Mouse (Mus musculus): ENCODE data around the gene Ear14. TPM values are rescaled to one million over a fixed set of nuclear protein-coding genes. Genes with fewer than 3 reads are reported as not detected.
"Not testable (repeated sequence)": the region's sequence is repeated elsewhere in the genome, so short reads cannot be mapped to it uniquely, and the experiment has no call there.

Gene Ear14
- polyA plus RNA-seq, 1 experiment: not detected

DNA sequence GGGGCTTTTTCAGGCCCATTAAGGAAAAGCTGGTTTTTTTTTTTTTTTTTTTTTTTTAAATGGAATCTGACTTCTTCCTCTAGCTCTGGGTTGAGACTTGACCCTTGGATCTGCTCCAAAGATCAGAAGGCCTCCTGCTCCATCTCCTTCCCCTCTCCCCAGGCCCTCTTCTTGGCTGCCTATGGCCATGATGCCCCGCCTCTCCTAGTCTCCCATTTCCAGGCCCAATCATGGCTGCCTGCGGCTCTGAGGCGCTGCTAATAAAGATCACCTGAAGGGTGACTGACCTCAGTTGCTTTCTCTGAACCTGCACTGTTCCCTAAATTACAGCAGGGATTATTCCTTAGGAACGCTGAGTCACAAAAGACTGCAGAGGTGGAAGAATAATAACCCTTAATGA lies 29.3 kb upstream of the Ear14 start:
- H3K4me1 ChIP-seq (ENCODE audit: control insufficient read depth, insufficient read depth, low read length): no peaks in the 10 kb centered on the region
- no peak for TF ChIP-seq POLR2A (IDR thresholded peaks at IDR 0.05; ENCODE audit: extremely low read depth, insufficient read depth, low read length)
- TF ChIP-seq CTCF (IDR thresholded peaks at IDR 0.05; ENCODE audit: extremely low read depth, insufficient read depth, low read length): no peak
- no peak overlapping the region for H3K27ac ChIP-seq (ENCODE audit: insufficient read depth, low read length)
- no peak overlapping the region for H3K4me3 ChIP-seq (ENCODE audit: insufficient read depth, low read length)

DNA sequence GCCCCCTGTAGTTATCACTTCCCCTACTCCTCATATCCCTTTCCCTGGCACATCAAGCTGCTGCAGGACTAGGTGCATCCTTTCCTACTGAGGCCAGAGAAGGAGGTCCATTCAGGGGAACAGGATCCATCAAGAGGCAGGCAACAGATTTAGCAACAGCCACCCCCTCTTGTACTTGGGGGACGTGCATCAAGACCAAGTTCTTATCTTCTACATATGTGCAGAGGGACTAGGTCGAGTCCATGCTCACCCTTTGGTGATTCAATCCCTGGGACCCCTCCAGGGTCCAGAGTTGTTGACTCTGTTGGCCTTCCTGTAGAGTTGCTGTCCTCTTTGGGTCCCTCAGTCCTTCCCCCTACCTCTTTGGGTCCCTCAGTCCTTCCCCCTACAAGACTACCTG lies 22.1 kb upstream of the Ear14 start:
- not testable (repeated sequence) for H3K27ac ChIP-seq (ENCODE audit: insufficient read depth, low read length); H3K4me3 ChIP-seq (ENCODE audit: insufficient read depth, low read length); H3K4me1 ChIP-seq (ENCODE audit: control insufficient read depth, insufficient read depth, low read length)

DNA sequence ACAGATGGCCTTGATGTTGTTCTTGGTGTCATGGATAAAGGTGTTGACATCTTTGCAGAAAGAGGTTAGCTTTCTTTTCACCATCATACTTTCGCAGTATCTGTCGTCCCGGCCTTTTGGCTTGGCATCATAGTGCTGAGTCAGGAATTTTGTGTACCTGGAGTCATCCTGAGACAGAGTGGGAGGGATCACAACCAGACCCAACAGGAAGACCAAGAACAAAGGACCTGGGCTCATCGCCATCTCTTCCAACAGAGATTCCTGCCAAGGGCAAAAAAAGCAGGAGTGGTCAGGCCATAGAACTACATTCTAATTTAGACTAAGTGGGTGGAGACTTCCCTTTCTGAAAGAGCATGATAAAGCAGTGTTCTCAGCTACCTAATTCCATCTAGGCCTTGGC lies 7.5 kb upstream of the Ear14 start:
- Histone ChIP-seq H3K4me3 (ENCODE audit: insufficient read depth, low read length) (no peak overlapping the region), H3K4me1 (ENCODE audit: control insufficient read depth, insufficient read depth, low read length) (no peaks in the 10 kb centered on the region), H3K27ac (ENCODE audit: insufficient read depth, low read length) (no peak overlapping the region)
- TF ChIP-seq POLR2A (IDR thresholded peaks at IDR 0.05; ENCODE audit: extremely low read depth, insufficient read depth, low read length): no peak
- TF ChIP-seq CTCF (IDR thresholded peaks at IDR 0.05; ENCODE audit: extremely low read depth, insufficient read depth, low read length): no peak

DNA sequence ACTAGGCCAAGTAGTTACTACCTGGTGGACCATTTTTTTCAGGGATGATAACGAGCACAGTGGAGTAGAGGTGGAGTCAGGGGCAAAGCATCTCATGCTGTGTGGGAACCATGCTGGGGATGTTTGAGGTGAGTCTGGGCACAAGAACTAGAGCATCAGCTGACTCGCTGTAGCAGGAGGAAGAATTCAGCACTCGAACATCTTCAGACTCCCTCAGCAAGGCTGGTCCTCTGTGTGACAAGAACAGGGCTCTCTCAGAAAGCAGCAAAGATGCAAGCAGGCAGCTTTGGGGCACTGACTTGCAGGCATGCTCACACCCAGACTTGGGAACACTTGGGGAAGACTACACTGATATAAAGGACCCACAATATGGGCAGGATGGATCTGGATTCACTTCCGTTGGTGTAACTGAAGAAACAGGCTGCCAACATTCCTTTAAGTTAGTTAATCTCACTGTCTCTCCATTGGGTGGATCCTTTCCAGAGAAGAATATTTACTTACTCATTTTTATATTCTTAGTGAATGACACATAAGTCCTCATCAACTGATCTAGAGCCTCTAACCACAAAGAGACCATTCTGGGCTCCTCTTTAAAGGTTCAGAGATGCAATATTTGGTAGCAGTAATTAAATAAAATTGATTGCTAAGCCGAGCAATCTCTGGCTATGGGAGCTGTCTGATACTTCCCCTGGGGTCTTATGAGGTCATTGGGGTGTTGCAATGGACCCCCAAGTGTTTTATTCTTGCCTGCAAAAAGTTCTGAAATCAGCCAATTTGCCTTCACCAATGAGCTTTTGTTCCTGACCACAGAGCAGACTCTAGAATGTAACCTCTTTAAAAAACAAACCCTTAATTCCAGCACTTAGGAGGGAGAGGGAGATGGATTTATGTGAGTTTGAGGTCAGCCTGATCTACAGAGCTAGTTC lies 3.8 kb upstream of the Ear14 start, which contains the start of gene Ang2:
Gene Ang2 (minus strand): TSS at position 51 of the 926 bp plus-strand sequence.
- no peak within 1 kb of the TSS for H3K4me3 ChIP-seq (ENCODE audit: insufficient read depth, low read length)
- no peak for TF ChIP-seq CTCF (IDR thresholded peaks at IDR 0.05; ENCODE audit: extremely low read depth, insufficient read depth, low read length)
- H3K27ac ChIP-seq (ENCODE audit: insufficient read depth, low read length): no peak within 1 kb of the TSS
- H3K4me1 ChIP-seq (ENCODE audit: control insufficient read depth, insufficient read depth, low read length): no peaks in the 10 kb centered on the region

DNA sequence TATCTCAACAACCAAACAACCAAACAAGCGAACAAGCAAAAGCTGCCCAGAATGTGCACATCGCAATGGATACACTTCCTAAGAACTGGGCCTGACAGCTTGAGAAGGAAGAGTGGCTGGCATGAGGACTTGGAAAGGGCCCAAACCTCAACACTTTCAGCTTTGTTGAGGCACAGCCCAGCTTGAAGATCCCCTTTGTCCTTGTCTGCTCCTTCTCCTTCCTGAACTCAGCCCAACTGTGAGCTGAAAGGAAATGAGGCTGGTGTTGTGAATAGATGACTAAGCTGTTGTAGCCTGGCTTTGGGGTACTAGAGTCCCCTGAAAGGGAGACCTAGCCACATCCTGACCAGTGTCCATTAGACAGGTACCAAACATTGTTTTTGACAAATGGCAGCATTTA lies 3.1 kb upstream of the Ear14 start:
- H3K4me1 ChIP-seq (ENCODE audit: control insufficient read depth, insufficient read depth, low read length): no peaks in the 10 kb centered on the region
- no peak overlapping the region for H3K27ac ChIP-seq (ENCODE audit: insufficient read depth, low read length)
- no peak overlapping the region for H3K4me3 ChIP-seq (ENCODE audit: insufficient read depth, low read length)

DNA sequence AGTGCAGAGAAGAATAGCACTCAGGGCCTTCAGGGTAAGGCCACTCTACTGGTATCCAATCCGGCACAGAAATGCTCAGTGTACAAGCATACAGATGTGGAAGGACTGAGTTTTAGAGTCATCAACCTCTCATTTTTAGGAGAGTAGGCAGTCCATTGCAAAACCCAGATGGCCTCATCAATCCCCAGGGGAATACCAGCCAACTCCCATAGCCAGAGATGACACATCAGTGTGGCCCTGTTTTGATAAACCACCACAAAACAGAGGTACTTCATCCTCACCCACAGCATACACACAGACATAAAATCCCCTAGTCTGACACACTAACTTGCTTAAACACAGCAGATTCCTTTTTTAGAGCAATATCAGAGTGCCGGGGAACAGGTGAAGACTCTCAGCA lies 2.7 kb upstream of the Ear14 start:
- Histone ChIP-seq H3K4me1 (ENCODE audit: control insufficient read depth, insufficient read depth, low read length) (no peaks in the 10 kb centered on the region), H3K27ac (ENCODE audit: insufficient read depth, low read length) (no peak overlapping the region), H3K4me3 (ENCODE audit: insufficient read depth, low read length) (no peak overlapping the region)
- no peak for TF ChIP-seq CTCF (IDR thresholded peaks at IDR 0.05; ENCODE audit: extremely low read depth, insufficient read depth, low read length)

More for the DNA sequence above, 3.1 kb upstream of the Ear14 start:
- no peak for TF ChIP-seq CTCF (IDR thresholded peaks at IDR 0.05; ENCODE audit: extremely low read depth, insufficient read depth, low read length)
- TF ChIP-seq POLR2A (IDR thresholded peaks at IDR 0.05; ENCODE audit: extremely low read depth, insufficient read depth, low read length): no peak

DNA sequence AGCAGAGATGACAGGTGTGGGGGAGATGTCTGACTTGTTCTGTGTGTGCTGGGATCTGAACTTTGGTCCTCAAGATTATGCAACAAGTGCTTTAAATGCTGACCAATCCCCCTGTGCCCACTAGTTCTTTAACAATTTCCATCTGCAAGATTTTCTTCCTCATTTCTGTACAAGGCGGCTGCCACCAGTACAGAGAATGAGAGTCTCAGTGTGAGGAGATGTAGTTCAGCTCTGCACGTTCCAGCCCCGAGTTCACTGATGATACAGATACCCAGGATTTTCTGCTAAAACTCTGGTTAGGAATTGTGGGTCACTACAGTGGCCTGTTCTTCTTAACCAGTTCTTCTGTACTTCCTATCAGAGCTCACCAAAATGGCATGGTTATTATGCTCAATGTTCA lies 16.9 kb downstream of the Ear14 start:
- H3K4me3 ChIP-seq (ENCODE audit: insufficient read depth, low read length); H3K4me1 ChIP-seq (ENCODE audit: control insufficient read depth, insufficient read depth, low read length); H3K27ac ChIP-seq (ENCODE audit: insufficient read depth, low read length): not testable (repeated sequence)

DNA sequence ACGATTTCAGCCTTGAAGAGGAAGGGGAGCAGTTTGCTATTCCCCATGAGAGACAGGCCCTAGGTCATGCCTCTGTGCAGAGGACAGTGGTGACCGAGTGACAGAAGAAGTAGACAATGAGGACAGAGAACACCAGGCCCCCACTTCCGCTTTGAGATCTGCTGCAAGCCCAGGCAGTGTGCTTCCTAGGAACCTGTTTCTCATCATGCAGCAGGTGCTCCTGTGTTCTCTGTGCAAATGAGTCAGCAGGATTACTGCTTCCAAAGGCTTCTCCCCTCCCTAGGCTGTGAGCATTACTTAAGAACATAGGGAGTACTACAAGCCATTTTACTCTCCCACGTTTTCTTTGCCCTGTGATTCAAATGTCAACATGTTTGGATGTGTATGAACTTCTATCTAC lies 26.5 kb downstream of the Ear14 start:
- not testable (repeated sequence) for H3K4me3 ChIP-seq (ENCODE audit: insufficient read depth, low read length); H3K27ac ChIP-seq (ENCODE audit: insufficient read depth, low read length); H3K4me1 ChIP-seq (ENCODE audit: control insufficient read depth, insufficient read depth, low read length)

DNA sequence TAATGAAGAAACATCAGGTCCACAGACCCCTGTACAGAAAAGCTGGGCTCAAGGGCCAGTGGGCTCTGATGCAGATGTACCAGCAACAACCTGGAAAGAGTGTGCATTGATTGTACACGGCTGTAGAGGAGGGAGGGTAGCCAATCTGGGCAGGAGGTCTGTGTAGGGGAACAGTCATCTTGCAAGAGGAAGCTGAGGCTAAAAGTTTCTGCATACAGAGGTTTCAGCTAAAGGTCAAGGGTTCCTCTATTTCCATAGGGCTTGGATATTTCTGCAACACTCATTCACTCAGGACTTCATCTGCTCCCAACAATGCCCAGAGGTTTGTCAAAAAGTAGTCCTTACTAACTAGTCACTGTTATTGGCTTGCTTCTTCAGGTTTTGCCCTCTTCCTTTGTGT lies 34.3 kb downstream of the Ear14 start:
- not testable (repeated sequence) for H3K4me3 ChIP-seq (ENCODE audit: insufficient read depth, low read length); H3K27ac ChIP-seq (ENCODE audit: insufficient read depth, low read length); H3K4me1 ChIP-seq (ENCODE audit: control insufficient read depth, insufficient read depth, low read length)

DNA sequence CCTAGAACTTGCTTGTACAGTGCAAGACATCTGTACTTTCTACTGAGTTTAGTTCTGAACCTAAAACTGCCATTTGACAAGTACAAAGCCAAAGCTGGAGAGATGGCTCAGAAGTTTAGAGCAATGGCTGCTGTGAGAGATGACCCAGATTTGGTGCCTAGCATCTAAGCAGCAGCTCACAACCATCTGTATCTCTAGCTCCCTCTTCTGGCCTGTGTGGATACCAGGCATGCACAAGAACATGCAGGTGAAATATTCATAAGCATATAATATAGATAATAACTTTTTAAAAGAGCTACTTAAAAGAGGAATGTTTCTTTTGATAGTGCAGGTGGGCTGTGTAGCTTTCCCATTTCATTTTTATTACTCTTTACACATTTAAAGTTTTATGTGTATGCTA lies 37.7 kb downstream of the Ear14 start:
- Histone ChIP-seq H3K27ac (ENCODE audit: insufficient read depth, low read length) (no peak overlapping the region), H3K4me3 (ENCODE audit: insufficient read depth, low read length) (no peak overlapping the region), H3K4me1 (ENCODE audit: control insufficient read depth, insufficient read depth, low read length) (no peaks in the 10 kb centered on the region)
- TF ChIP-seq CTCF (IDR thresholded peaks at IDR 0.05; ENCODE audit: extremely low read depth, insufficient read depth, low read length) (peak; percentile 70), POLR2A (IDR thresholded peaks at IDR 0.05; ENCODE audit: extremely low read depth, insufficient read depth, low read length) (no peak)

DNA sequence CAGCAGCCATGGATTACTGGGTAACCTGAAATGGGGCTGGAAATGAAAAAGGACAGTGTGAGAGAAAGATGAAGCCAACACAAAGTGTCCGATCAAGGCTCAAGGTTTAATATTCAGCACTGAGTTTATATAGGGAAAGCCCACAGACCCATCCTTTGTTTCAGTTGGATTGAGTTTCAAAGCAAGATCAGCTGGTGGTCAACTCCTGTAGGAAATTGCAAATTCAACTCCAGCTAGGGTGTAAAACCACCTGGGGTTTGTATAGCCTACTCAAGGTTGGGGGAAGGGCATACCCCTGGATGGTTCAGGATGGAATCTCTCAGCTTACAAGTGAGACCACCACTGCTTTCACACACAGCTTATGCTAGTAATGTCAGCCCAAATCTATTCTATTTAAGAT lies 44.5 kb downstream of the Ear14 start:
- Histone ChIP-seq H3K27ac (ENCODE audit: insufficient read depth, low read length) (no peak overlapping the region), H3K4me3 (ENCODE audit: insufficient read depth, low read length) (no peak overlapping the region), H3K4me1 (ENCODE audit: control insufficient read depth, insufficient read depth, low read length) (no peaks in the 10 kb centered on the region)
- TF ChIP-seq CTCF (IDR thresholded peaks at IDR 0.05; ENCODE audit: extremely low read depth, insufficient read depth, low read length) (no peak), POLR2A (IDR thresholded peaks at IDR 0.05; ENCODE audit: extremely low read depth, insufficient read depth, low read length) (no peak)
